Mouse (Mus musculus): ENCODE data around the gene Gm49366. TPM values are rescaled to one million over a fixed set of nuclear protein-coding genes. Genes with fewer than 3 reads are reported as not detected.
A peak's percentile ranks its signal among the peaks of the same experiment; 100 is the strongest.
"Not testable (repeated sequence)": the region's sequence is repeated elsewhere in the genome, so short reads cannot be mapped to it uniquely, and the experiment has no call there.

Gm49366 gene
- polyA plus RNA-seq (2015; fragmentation: Nextera tagmentation; extraction: Ambion mirVana), result 0.46 TPM in 1 of 2 replicates, not detected in the other

GRCm38 (mm10) chr12:84038691-84039111 is at the start of gene Gm49366:
Gm49366 (plus strand) TSS chr12:84038935.
- DNase-seq; H3K27ac ChIP-seq; H3K36me3 ChIP-seq; H3K9me3 ChIP-seq (replicated peaks): not testable (repeated sequence)
- Histone ChIP-seq H3K9ac (peak within 1 kb of the TSS; percentile 43), H3K4me1 (replicated peaks) (peaks cover 12% of the 10 kb centered on the region; the same call in 1 of the 2 replicates), H3K27me3 (peaks cover 16% of the 10 kb centered on the region), H3K4me2 (peak within 1 kb of the TSS; percentile 61), H3K4me3 (replicated peaks) (peak within 1 kb of the TSS; percentile 47)
- ATAC-seq (ENCODE audit: low read depth), result peak; percentile 61
- WGBS (ENCODE audit: insufficient replicate concordance), result 2% methylated on average over 39 of the region's 39 CpGs

DNA sequence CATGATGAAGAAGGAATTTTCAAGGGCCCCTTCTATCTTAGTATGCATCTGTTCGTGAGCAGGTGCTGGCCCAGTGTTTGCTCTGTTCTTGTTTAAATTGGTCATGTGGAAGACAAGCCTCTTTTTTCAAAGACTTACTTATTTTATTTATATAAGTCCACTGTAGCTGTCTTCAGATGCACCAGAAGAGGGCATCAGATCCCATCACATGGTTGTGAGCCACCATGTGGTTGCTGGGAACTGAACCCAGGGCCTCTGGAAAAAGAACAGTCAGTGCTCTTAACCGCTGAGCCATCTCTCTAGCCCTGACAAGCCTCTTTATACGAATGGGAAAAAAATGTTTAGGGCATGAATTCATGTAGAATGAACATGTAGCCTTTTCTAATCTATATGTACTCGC is 49.4 kb upstream of the Gm49366 start:
- no peak for DNase-seq
- no peaks in the 10 kb centered on the region for H3K27me3 ChIP-seq
- no peak for ATAC-seq (ENCODE audit: low read depth)
- H3K4me1 ChIP-seq (replicated peaks), result peaks cover 19% of the 10 kb centered on the region
- H3K36me3 ChIP-seq, result peaks cover 11% of the 10 kb centered on the region
- H3K9ac ChIP-seq, result no peak overlapping the region
- WGBS (ENCODE audit: insufficient replicate concordance), result 77% methylated on average over 4 of the region's 4 CpGs
- no peak overlapping the region for H3K27ac ChIP-seq
- H3K9me3 ChIP-seq (replicated peaks), result no peaks in the 10 kb centered on the region
- H3K4me2 ChIP-seq, result no peak overlapping the region
- no peak overlapping the region for H3K4me3 ChIP-seq (replicated peaks)

GRCm38 (mm10) chr12:83997221-83997620 is 41.5 kb upstream of the Gm49366 start:
- H3K9ac ChIP-seq, result no peak overlapping the region
- WGBS (ENCODE audit: insufficient replicate concordance), result 40% methylated on average over 2 of the region's 2 CpGs
- ATAC-seq (ENCODE audit: low read depth) (no peak), DNase-seq (no peak)
- H3K27me3 ChIP-seq, result no peaks in the 10 kb centered on the region
- peaks cover 5% of the 10 kb centered on the region; the same call in 1 of the 2 replicates for H3K4me1 ChIP-seq (replicated peaks)
- no peak overlapping the region for H3K4me2 ChIP-seq
- peaks cover 9% of the 10 kb centered on the region; the same call in 1 of the 2 replicates for H3K36me3 ChIP-seq
- no peak overlapping the region for H3K4me3 ChIP-seq (replicated peaks)
- no peaks in the 10 kb centered on the region for H3K9me3 ChIP-seq (replicated peaks)
- H3K27ac ChIP-seq, result no peak overlapping the region

- Histone ChIP-seq H3K27me3 (no peaks in the 10 kb centered on the region), H3K27ac (peak overlapping the region; percentile 1; the same call in 1 of the 2 replicates), H3K4me2 (no peak overlapping the region), H3K9me3 (replicated peaks) (no peaks in the 10 kb centered on the region), H3K36me3 (peaks cover 4% of the 10 kb centered on the region; the same call in 1 of the 2 replicates), H3K9ac (no peak overlapping the region), H3K4me3 (replicated peaks) (no peak overlapping the region), H3K4me1 (replicated peaks) (peaks cover 5% of the 10 kb centered on the region; the same call in 1 of the 2 replicates)
- WGBS (ENCODE audit: insufficient replicate concordance), result 53% methylated on average over 11 of the region's 11 CpGs
- peak; percentile 16 for ATAC-seq (ENCODE audit: low read depth)
- DNase-seq, result no peak
Measured at GRCm38 (mm10) chr12:83998341-83999107, 40.2 kb upstream of the Gm49366 start.

GRCm38 (mm10) chr12:83999237-83999636 is 39.5 kb upstream of the Gm49366 start:
- not testable (repeated sequence) for H3K9me3 ChIP-seq (replicated peaks); H3K27ac ChIP-seq; H3K4me2 ChIP-seq; H3K9ac ChIP-seq; DNase-seq; H3K27me3 ChIP-seq; H3K4me3 ChIP-seq (replicated peaks); H3K36me3 ChIP-seq; H3K4me1 ChIP-seq (replicated peaks)
- peak; percentile 84 for ATAC-seq (ENCODE audit: low read depth)
- 55% methylated on average over 8 of the region's 8 CpGs for WGBS (ENCODE audit: insufficient replicate concordance)

DNA sequence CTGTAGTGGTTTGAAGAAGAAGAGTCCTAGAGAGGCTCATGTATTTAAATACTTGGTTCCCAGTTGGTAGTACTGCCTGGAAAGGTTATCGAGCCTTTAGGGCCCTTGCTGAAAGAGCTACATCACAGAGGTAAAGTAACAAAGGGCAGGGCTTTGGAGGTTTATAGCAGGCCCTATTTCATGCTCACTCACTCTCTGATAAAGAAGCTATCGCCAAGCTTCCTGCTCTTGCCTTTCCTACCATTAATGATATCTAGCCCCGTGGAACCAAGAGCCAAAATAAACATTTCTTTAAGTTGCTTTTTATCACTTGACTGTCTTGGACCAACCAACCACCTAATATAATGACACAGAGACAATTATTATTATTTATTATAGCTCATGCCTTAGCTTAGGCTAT is 38.3 kb upstream of the Gm49366 start:
- Histone ChIP-seq H3K27ac (no peak overlapping the region), H3K4me3 (replicated peaks) (no peak overlapping the region), H3K4me1 (replicated peaks) (peaks cover 5% of the 10 kb centered on the region; the same call in 1 of the 2 replicates), H3K4me2 (no peak overlapping the region), H3K36me3 (no peaks in the 10 kb centered on the region), H3K9ac (no peak overlapping the region), H3K9me3 (replicated peaks) (no peaks in the 10 kb centered on the region), H3K27me3 (no peaks in the 10 kb centered on the region)
- 55% methylated on average over 3 of the region's 3 CpGs for WGBS (ENCODE audit: insufficient replicate concordance)
- no peak for ATAC-seq (ENCODE audit: low read depth)
- no peak for DNase-seq

DNA sequence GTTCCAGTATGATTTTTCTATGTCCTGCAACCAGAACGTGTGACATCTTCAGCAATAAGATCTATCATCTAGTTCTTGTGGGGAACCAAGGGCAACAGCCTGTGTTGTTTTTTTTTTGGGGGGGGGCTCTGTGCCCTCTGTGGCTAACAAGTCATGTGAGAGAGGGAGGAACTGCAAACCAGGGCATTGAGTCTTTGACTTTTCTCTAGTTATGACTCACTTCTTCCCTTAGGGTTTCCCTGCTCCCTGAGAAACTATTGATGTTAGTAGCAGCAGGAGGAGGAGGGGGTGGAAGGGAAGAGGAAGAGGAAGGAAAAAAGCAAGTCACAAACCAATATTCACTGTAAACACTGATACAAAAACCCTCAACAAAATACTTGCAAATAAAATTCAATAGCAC is 34.9 kb upstream of the Gm49366 start:
- DNase-seq (no peak), ATAC-seq (ENCODE audit: low read depth) (no peak)
- Histone ChIP-seq H3K4me3 (replicated peaks) (no peak overlapping the region), H3K36me3 (no peaks in the 10 kb centered on the region), H3K4me1 (replicated peaks) (peaks cover under 1% of the 10 kb centered on the region; the same call in 1 of the 2 replicates), H3K9ac (no peak overlapping the region), H3K9me3 (replicated peaks) (no peaks in the 10 kb centered on the region), H3K4me2 (no peak overlapping the region), H3K27me3 (peaks cover 7% of the 10 kb centered on the region), H3K27ac (no peak overlapping the region)
- 45% methylated on average over 1 of the region's 1 CpGs for WGBS (ENCODE audit: insufficient replicate concordance)

GRCm38 (mm10) chr12:84008251-84008650 is 30.5 kb upstream of the Gm49366 start:
- no peak for DNase-seq
- no peaks in the 10 kb centered on the region for H3K36me3 ChIP-seq
- no peak overlapping the region for H3K4me3 ChIP-seq (replicated peaks)
- no peak overlapping the region for H3K27ac ChIP-seq
- 77% methylated on average over 12 of the region's 12 CpGs for WGBS (ENCODE audit: insufficient replicate concordance)
- H3K27me3 ChIP-seq, result peaks cover 35% of the 10 kb centered on the region
- 0 out of 2 replicates have a peak, but pooled peaks cover 4% of the 10 kb centered on the region for H3K4me1 ChIP-seq (replicated peaks)
- H3K9me3 ChIP-seq (replicated peaks), result no peaks in the 10 kb centered on the region
- H3K4me2 ChIP-seq, result no peak overlapping the region
- no peak for ATAC-seq (ENCODE audit: low read depth)
- no peak overlapping the region for H3K9ac ChIP-seq

DNA sequence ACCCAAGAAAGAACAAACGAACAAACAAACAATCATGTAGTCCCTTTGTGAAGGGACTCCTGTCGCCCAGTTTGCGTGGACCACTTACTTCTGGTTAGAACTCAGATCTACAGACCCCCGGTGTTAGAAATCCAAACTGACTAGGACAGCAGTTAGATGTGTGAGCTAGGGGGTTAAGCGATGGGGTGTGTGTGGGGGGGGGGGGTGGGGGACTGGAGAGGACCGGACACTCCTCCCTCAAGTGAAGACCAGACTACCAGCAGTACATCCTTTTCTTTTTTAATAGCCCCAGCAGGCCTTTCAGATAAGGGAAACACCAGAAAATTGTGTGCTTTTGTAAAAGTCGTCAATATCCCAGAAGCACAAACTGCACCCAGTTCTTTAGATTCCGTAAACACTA is 30.0 kb upstream of the Gm49366 start:
- 52% methylated on average over 8 of the region's 8 CpGs for WGBS (ENCODE audit: insufficient replicate concordance)
- Histone ChIP-seq H3K36me3 (no peaks in the 10 kb centered on the region), H3K4me2 (peak overlapping the region; percentile 53), H3K9me3 (replicated peaks) (no peaks in the 10 kb centered on the region), H3K9ac (no peak overlapping the region), H3K27ac (no peak overlapping the region), H3K4me3 (replicated peaks) (no peak overlapping the region), H3K4me1 (replicated peaks) (0 out of 2 replicates have a peak, but pooled peaks cover 4% of the 10 kb centered on the region), H3K27me3 (peaks cover 35% of the 10 kb centered on the region)
- DNase-seq (no peak), ATAC-seq (ENCODE audit: low read depth) (no peak)

DNA sequence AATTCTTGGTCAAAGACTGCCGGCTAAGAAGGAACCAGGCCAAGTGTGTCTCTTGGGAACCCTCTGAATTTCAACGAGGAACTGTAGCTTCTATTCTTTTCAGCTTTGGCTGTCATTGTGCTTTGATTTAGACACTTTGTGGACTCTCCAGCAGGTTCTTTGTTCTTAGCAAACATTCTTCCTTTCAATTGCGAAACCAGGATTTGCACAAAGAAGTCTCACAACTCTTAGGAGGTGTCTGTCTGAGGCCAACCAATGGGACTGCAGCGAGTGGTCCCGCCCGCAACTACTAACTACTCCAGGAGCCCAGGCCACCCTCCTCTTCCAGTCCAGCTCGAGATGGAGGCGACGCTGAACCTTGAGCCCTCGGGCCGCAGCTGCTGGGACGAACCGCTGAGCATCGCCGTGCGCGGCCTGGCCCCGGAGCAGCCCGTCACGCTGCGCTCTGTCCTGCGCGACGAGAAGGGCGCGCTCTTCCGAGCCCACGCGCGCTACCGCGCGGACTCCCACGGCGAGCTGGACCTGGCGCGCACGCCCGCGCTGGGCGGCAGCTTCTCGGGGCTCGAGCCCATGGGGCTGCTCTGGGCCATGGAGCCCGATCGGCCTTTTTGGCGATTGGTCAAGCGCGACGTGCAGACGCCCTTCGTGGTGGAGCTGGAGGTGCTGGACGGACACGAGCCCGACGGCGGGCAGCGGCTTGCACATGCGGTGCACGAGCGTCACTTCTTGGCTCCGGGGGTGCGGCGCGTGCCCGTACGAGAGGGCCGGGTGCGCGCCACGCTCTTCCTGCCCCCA is 29.4 kb upstream of the Gm49366 start, which contains the start of gene Acot1:
Gene Acot1, plus strand, starts transcription at position 320 of the 795 bp plus-strand sequence.
- Histone ChIP-seq H3K27ac (peak within 1 kb of the TSS; percentile 11; the same call in 1 of the 2 replicates), H3K27me3 (peaks cover 35% of the 10 kb centered on the region), H3K4me3 (replicated peaks) (peak within 1 kb of the TSS; percentile 47), H3K4me2 (peak within 1 kb of the TSS; percentile 53), H3K9ac (peak within 1 kb of the TSS; percentile 45; the same call in 1 of the 2 replicates)
- H3K36me3 ChIP-seq; H3K4me1 ChIP-seq (replicated peaks); H3K9me3 ChIP-seq (replicated peaks); DNase-seq: not testable (repeated sequence)
- peak; percentile 70 for ATAC-seq (ENCODE audit: low read depth)
- WGBS (ENCODE audit: insufficient replicate concordance), result 3% methylated on average over 52 of the region's 70 CpGs

- DNase-seq, result no peak
- H3K9ac ChIP-seq, result 0 out of 2 replicates have a peak overlapping the region, but pooled peaks have one; percentile 45
- WGBS (ENCODE audit: insufficient replicate concordance), result 62% methylated on average over 3 of the region's 3 CpGs
Measured at GRCm38 (mm10) chr12:84010201-84010600, 28.5 kb upstream of the Gm49366 start.

More at GRCm38 (mm10) chr12:84010201-84010600, 28.5 kb upstream of the Gm49366 start:
- H3K27me3 ChIP-seq, result peaks cover 35% of the 10 kb centered on the region
- peak overlapping the region; percentile 47 for H3K4me3 ChIP-seq (replicated peaks)
- H3K9me3 ChIP-seq (replicated peaks), result no peaks in the 10 kb centered on the region
- no peak overlapping the region for H3K27ac ChIP-seq
- 0 out of 2 replicates have a peak, but pooled peaks cover 4% of the 10 kb centered on the region for H3K4me1 ChIP-seq (replicated peaks)
- no peak for ATAC-seq (ENCODE audit: low read depth)
- H3K36me3 ChIP-seq, result no peaks in the 10 kb centered on the region
- H3K4me2 ChIP-seq, result peak overlapping the region; percentile 53
